Mouse (Mus musculus) neural tube, embryonic 14.5 days (tissue): ENCODE data around the gene Cyp2ab1. TPM values are rescaled to one million over a fixed set of nuclear protein-coding genes. Genes with fewer than 3 reads are reported as not detected.
"Not testable (repeated sequence)": the region's sequence is repeated elsewhere in the genome, so short reads cannot be mapped to it uniquely, and the experiment has no call there.

Source experiments
- ATAC-seq: fragments of 200-750 bp; cut with Nextera tagmentation; 2 replicates; pipeline ENCODE4 v1.8.0; 2017; ENCODE audit warnings: low read depth, mild to moderate bottlenecking, moderate TSS enrichment, moderate library complexity
- H3K27ac ChIP-seq: fragments of 300-500 bp; sonication (generic); 2 replicates; pipeline ENCODE4 v1.5.1; 2014; ENCODE audit warnings: low read depth, mild to moderate bottlenecking, control low read depth, low read length, moderate library complexity, mixed read lengths
- H3K27me3 ChIP-seq: fragments of 300-500 bp; sonication (generic); 2 replicates; pipeline ENCODE4 v1.6.1; 2014; ENCODE audit warnings: low read length; ENCODE audit not compliant: control insufficient read depth, insufficient read depth
- H3K36me3 ChIP-seq: fragments of 300-500 bp; sonication (generic); 2 replicates; pipeline ENCODE4 v1.6.1; 2014; ENCODE audit warnings: low read length, mixed read lengths; ENCODE audit not compliant: control insufficient read depth, insufficient read depth
- H3K4me1 ChIP-seq: fragments of 300-500 bp; sonication (generic); 2 replicates; pipeline ENCODE4 v1.6.1; 2014; ENCODE audit warnings: low read length; ENCODE audit not compliant: control insufficient read depth, insufficient read depth
- H3K4me2 ChIP-seq: fragments of 300-500 bp; sonication (generic); 2 replicates; pipeline ENCODE4 v1.6.1; 2014; ENCODE audit warnings: mild to moderate bottlenecking, low read depth, low read length, control low read depth
- H3K4me3 ChIP-seq: fragments of 300-500 bp; sonication (generic); 2 replicates; pipeline ENCODE4 v1.5.1; 2014; ENCODE audit warnings: low read depth, low read length, control low read depth, mixed read lengths
- H3K9ac ChIP-seq: fragments of 300-500 bp; sonication (generic); replicated peaks from 2 replicates; pipeline ENCODE4 v1.6.1; 2014; ENCODE audit warnings: low read depth, mild to moderate bottlenecking, control low read depth, low read length, mixed read lengths
- H3K9me3 ChIP-seq: fragments of 300-500 bp; sonication (generic); 2 replicates; pipeline ENCODE4 v1.6.1; 2016; ENCODE audit warnings: low read length; ENCODE audit not compliant: control insufficient read depth
- WGBS: fragments of 180-500 bp; shearing (Covaris S2); extraction: QIAGEN DNeasy Blood & Tissue Kit; methylation state at CpG from one replicate; pipeline ENCODE4 v1.1.7; 2014; 5-methylcytosine and 5-hydroxymethylcytosine counted together
- polyA plus RNA-seq: library from polyadenylated mRNA; unstranded; fragments of >200 nt; fragmentation: Nextera tagmentation; extraction: Ambion mirVana; gene quantifications from 2 replicates; pipeline ENCODE4 v1.2.1, GENCODE M21; 2014

The Cyp2ab1 gene
- not detected in 2 replicates for polyA plus RNA-seq

DNA sequence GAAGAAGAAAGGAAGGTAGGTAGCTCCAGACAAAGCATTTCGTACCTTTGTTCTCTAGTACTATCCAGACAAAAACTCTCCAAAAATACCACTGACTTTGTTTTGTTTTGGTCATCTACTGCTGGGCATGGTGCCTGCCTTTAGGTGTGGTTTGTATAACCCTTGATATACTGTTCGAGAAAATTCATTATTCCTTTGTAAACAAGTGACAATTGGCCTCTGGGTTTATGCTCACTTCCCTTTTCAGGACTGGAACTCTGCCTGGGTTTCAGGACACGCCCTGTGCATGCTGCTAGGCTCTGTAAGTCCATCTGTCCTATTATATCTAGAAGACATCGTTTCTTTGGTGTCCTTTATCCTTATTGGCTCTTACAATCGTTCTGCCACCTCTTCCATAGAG is at the start of gene Cyp2ab1:
TSS of gene Cyp2ab1 (minus strand) at position 119 of the 400 bp plus-strand sequence.
- H3K27me3 ChIP-seq: no peaks in the 10 kb centered on the region
- no peaks in the 10 kb centered on the region for H3K9me3 ChIP-seq
- ATAC-seq: no peak
- H3K4me2 ChIP-seq: no peak within 1 kb of the TSS
- H3K36me3 ChIP-seq: no peaks in the 10 kb centered on the region
- 77% methylated on average over 5 of the region's 5 CpGs for WGBS
- H3K9ac ChIP-seq: no peak within 1 kb of the TSS
- H3K4me3 ChIP-seq: no peak within 1 kb of the TSS
- H3K27ac ChIP-seq: no peak within 1 kb of the TSS
- H3K4me1 ChIP-seq: no peaks in the 10 kb centered on the region

DNA sequence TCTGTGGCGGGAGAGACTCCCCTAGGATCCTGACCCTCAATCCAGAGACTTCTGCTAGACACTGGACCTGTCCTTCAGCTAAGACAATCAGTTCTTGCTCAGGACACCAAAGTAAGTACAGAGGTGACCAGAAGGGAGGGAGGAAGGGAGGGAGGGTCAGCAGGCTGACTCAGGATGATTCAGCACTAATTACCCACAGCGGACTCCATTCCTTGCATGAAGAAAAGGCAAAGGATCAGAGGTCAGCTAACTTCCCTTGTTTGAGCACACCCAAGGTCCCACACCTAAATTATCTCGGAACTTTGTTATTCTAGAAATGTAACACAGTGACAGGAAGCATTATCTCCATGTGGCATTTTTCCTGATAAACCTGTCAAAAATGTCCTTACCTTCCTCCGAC is 46.5 kb upstream of the Cyp2ab1 start:
- Histone ChIP-seq H3K9ac (no peak overlapping the region), H3K36me3 (peaks cover 68% of the 10 kb centered on the region), H3K9me3 (no peaks in the 10 kb centered on the region), H3K27me3 (no peaks in the 10 kb centered on the region), H3K4me1 (no peaks in the 10 kb centered on the region), H3K4me2 (no peak overlapping the region), H3K4me3 (no peak overlapping the region), H3K27ac (no peak overlapping the region)
- ATAC-seq: no peak
- WGBS: 92% methylated on average over 4 of the region's 4 CpGs

DNA sequence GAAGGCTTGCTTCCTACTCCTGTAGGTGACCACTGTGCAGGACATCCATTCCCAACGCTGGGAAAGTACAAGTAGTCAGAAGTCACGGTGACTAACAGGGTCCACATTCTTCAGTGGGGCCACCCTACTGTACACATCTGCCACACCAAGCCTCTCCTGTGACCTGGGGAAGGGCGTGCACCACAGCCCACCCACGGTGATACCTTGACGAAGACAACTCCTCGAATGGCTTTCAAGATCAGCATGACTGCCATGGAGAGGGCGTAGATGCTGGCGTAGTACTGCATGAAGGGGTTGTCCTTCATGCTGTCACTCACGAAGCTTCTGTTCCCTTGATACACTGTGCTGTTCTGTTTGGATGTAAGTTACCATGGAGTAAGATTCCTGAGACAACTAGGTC is 43.0 kb upstream of the Cyp2ab1 start:
- ATAC-seq: no peak
- no peaks in the 10 kb centered on the region for H3K27me3 ChIP-seq
- no peak overlapping the region for H3K4me2 ChIP-seq
- WGBS: 98% methylated on average over 9 of the region's 9 CpGs
- H3K27ac ChIP-seq: no peak overlapping the region
- no peaks in the 10 kb centered on the region for H3K9me3 ChIP-seq
- H3K9ac ChIP-seq: no peak overlapping the region
- H3K36me3 ChIP-seq: peaks cover 74% of the 10 kb centered on the region
- no peak overlapping the region for H3K4me3 ChIP-seq
- no peaks in the 10 kb centered on the region for H3K4me1 ChIP-seq

- H3K4me3 ChIP-seq: no peak overlapping the region
- no peaks in the 10 kb centered on the region for H3K9me3 ChIP-seq
- no peak overlapping the region for H3K27ac ChIP-seq
- H3K4me1 ChIP-seq: no peaks in the 10 kb centered on the region
- ATAC-seq: no peak
- WGBS: 93% methylated on average over 11 of the region's 11 CpGs
- H3K9ac ChIP-seq: no peak overlapping the region
- H3K4me2 ChIP-seq: no peak overlapping the region
- no peaks in the 10 kb centered on the region for H3K27me3 ChIP-seq
- peaks cover 65% of the 10 kb centered on the region for H3K36me3 ChIP-seq
These were observed 36.9 kb upstream of the Cyp2ab1 start for GRCm38 (mm10) chr16:20362121-20362520.

DNA sequence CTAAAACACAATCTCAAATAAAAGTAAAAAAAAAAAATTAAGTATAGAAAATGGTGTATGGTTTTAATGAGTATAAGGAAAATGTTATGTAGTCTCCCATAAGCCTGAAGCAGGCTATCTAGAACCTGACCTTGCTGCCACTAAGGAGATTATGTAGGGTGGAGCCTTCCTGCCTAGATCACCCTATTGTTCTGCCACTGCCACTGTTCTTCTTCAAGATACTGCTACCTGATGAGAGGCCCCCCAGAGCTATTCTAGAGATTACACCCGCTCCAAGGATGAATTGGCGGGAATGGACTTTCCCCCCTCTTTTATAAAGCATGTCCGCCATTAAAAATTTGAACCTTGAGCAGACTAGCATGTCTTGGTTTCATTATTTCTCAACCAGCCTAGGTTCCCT is 36.3 kb upstream of the Cyp2ab1 start:
- peaks cover 64% of the 10 kb centered on the region for H3K36me3 ChIP-seq
- H3K27ac ChIP-seq, H3K9ac ChIP-seq, H3K27me3 ChIP-seq, H3K9me3 ChIP-seq, ATAC-seq, H3K4me3 ChIP-seq, H3K4me2 ChIP-seq, H3K4me1 ChIP-seq: not testable (repeated sequence)
- WGBS: 94% methylated on average over 3 of the region's 3 CpGs

DNA sequence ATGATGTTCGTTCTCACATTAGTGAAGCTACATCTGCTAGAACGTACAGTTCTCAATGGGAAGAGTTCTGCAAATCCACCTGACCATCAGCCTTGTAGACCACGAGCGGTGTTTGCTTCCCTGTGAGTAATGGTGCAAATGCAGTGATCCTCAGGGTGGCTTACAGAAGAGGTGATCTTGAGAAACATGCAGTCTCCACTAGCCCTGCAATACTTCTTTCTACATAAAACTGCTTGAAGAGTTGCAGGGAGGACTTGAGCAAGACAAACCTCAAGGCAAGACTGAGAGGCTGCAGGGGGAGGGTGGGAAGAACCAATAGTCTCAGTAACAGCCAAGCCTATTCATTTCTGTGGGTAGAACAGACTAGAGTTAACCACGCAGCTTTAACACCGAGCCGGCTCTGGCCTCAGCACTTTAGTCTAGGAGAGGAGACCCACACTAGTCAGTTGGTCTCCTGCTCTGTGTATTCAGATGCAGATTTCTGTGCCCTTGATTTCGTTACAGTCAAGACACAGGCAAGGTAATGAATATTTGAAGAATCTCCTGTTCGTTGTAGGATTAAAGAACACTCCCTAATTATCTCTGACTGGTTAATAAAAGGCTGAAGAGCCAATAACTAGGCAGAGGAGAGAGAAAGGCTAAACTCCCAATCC is 34.6 kb upstream of the Cyp2ab1 start:
- WGBS: 83% methylated on average over 9 of the region's 9 CpGs

DNA sequence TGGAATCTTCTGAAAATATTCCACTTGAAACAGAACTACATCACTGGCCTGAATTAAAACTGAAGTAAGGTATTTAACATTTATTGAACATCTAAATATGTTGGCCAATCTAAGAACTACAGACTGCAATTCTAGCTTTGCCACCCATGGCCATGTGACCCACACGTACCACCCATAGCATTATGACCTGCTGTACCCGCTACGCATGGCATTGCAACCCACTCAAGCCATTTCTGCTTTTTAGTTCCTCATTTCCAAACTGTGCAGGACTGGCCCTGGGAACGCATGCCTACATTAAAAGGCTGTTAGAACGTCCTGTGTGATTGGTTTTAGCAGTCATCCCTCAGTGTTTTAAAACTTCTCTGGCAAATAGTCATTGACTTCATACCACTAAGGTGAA is 32.6 kb upstream of the Cyp2ab1 start:
- no peak overlapping the region for H3K4me2 ChIP-seq
- WGBS: 93% methylated on average over 5 of the region's 5 CpGs
- ATAC-seq: no peak
- H3K9ac ChIP-seq: no peak overlapping the region
- no peaks in the 10 kb centered on the region for H3K9me3 ChIP-seq
- H3K27me3 ChIP-seq: no peaks in the 10 kb centered on the region
- H3K4me1 ChIP-seq: no peaks in the 10 kb centered on the region
- peaks cover 54% of the 10 kb centered on the region for H3K36me3 ChIP-seq
- no peak overlapping the region for H3K27ac ChIP-seq
- no peak overlapping the region for H3K4me3 ChIP-seq

More for the DNA sequence above, 34.6 kb upstream of the Cyp2ab1 start:
- Histone ChIP-seq H3K4me2 (no peak overlapping the region), H3K27ac (no peak overlapping the region), H3K9ac (no peak overlapping the region), H3K36me3 (peaks cover 66% of the 10 kb centered on the region), H3K4me1 (no peaks in the 10 kb centered on the region), H3K27me3 (no peaks in the 10 kb centered on the region), H3K9me3 (no peaks in the 10 kb centered on the region), H3K4me3 (no peak overlapping the region)
- ATAC-seq: no peak

- no peak overlapping the region for H3K27ac ChIP-seq
- H3K27me3 ChIP-seq: no peaks in the 10 kb centered on the region
- no peak overlapping the region for H3K4me3 ChIP-seq
- H3K9me3 ChIP-seq: no peaks in the 10 kb centered on the region
- 94% methylated on average over 2 of the region's 2 CpGs for WGBS
- no peak overlapping the region for H3K9ac ChIP-seq
- H3K36me3 ChIP-seq: peaks cover 44% of the 10 kb centered on the region
- no peak overlapping the region for H3K4me2 ChIP-seq
- no peaks in the 10 kb centered on the region for H3K4me1 ChIP-seq
- no peak for ATAC-seq
These were observed 29.6 kb upstream of the Cyp2ab1 start for GRCm38 (mm10) chr16:20354762-20355161.

GRCm38 (mm10) chr16:20354011-20354410 is 28.8 kb upstream of the Cyp2ab1 start:
- Histone ChIP-seq H3K27ac (no peak overlapping the region), H3K36me3 (peaks cover 40% of the 10 kb centered on the region), H3K4me1 (no peaks in the 10 kb centered on the region), H3K9me3 (no peaks in the 10 kb centered on the region), H3K9ac (no peak overlapping the region), H3K27me3 (no peaks in the 10 kb centered on the region), H3K4me2 (no peak overlapping the region), H3K4me3 (no peak overlapping the region)
- WGBS: 85% methylated on average over 1 of the region's 1 CpGs
- ATAC-seq: no peak
